Mouse (Mus musculus): ENCODE results near the gene Chchd3.

DNA sequence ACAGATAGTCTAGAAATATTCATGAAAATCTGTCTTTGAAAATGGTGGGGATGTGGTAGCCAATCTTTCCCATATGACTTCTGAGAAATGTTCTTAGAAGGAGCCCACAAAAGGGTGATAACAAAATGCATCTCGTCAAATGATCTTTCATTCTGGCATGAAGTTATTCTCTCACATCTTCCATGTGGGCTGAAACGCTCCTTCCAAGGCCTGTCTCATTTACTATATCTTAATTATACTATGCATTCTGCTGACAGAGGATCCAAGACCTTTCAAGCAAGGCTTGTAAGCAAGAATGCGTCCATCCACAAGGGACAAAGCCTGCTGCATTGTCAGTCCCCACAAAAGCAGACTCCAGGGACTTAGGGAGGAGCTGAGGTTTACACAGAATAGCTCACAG lies 185.9 kb downstream of the Chchd3 start:
- TF ChIP-seq GATA1 (IDR thresholded peaks at IDR 0.05; ENCODE audit: borderline replicate concordance, low read length) (no peak), FLI1 (IDR thresholded peaks at IDR 0.05; ENCODE audit: low read length) (no peak)

Measured in megakaryocyte, embryonic 14.5 days (primary cell).